Mouse (Mus musculus) stomach, postnatal 0 days (tissue): ENCODE measurements around the gene Trmt6.

ENCODE experiments used
- CTCF ChIP-seq: IDR thresholded peaks from 2 replicates; pipeline ENCODE4 v1.5.1; 2016; ENCODE audit warnings: antibody characterized with exemption, low read depth, mild to moderate bottlenecking, moderate library complexity
- EP300 ChIP-seq: optimal IDR thresholded peaks from 2 replicates; pipeline ENCODE3; 2016; ENCODE audit warnings: antibody characterized with exemption

GRCm38 (mm10) chr2:132860435-132860834 is 44.6 kb upstream of the Trmt6 start:
- TF ChIP-seq CTCF (no peak), EP300 (no peak)
